Mouse (Mus musculus): ENCODE results near the gene Fxyd7.

Fxyd7 gene

DNA sequence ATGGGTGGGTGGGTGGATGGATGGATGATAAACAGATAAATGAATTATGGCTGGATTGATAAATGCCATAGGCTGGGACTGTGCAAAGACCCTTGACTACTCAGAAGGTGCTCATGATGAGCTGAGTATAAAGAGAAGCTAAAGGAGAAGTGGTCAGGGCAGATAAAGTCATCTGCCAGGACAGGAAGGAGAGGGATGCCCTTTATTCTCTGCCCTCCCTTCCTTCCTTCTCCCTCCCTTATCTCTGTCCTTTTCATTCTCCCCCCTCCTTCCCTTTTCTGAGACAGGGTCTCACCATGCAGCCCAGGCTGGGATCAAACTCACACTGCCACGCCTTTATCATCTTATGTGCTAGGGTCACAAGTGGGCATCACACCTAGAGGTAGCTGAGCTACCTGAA, 43.5 kb downstream of the Fxyd7 start:
- no peak for DNase-seq (ENCODE audit: low spot score)

GRCm38 (mm10) chr7:31002650-31003049, 48.6 kb downstream of the Fxyd7 start:
- no peak for DNase-seq (ENCODE audit: low spot score)

- DNase-seq (ENCODE audit: low spot score): no peak
Measured at GRCm38 (mm10) chr7:31000505-31001020, 50.7 kb downstream of the Fxyd7 start.

GRCm38 (mm10) chr7:30996491-30996890, 54.8 kb downstream of the Fxyd7 start:
- no peak for DNase-seq (ENCODE audit: low spot score)

DNA sequence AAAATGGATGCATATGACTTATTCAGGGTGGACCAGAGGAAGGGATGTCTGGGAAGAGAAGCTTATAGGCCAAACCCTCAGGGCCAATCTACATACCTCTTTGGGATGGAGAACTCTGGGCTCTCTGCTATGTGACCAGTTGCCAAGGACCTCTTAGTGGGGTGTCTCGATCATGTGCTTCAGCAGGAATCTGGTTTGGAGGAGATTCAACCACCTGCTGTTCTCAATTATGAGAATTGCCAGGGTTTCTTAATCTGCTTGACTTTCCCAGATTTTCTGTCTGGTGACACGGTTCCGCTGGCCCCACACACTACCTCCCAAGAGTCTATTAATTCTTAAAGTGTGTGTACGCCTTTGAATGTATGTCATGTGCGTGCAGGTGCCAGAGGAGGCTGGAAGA, 57.3 kb downstream of the Fxyd7 start:
- DNase-seq (ENCODE audit: low spot score): no peak

Data from embryo, embryonic 10 days (tissue).